Mouse (Mus musculus) frontal cortex, adult (tissue): ENCODE data around the gene Olfr769.
"Not testable (repeated sequence)": the region's sequence is repeated elsewhere in the genome, so short reads cannot be mapped to it uniquely, and the experiment has no call there.

Source experiments
- ATAC-seq: cut with Nextera tagmentation; 2 replicates; pipeline ENCODE4 v1.9.2; 2017; ENCODE audit warnings: mild to moderate bottlenecking, moderate library complexity, mixed read lengths; ENCODE audit not compliant: low TSS enrichment

Gene Olfr769

GRCm38 (mm10) chr10:129117761-129118160 is at the start of gene Olfr769:
Gene Olfr769, minus strand, starts transcription at chr10:129117861.
- no peak for ATAC-seq

DNA sequence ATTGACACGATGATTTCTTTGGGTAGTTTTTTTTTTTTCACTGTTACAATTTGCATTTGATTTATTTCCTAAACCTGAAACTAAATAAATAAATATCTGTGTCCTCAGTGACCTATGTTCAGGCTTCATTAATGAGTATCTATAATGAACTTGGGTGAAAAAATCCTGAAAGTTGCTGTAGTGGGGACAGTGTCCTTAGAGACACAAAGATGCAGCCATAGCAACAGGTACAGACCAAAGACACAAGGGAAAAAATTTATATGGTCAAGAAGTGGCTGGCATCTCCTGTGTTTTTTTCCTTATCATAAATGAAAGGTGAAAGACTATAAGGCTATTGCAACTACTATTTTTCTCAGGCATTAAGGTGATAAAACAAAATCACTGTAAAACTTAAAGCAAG is 47.0 kb upstream of the Olfr769 start, which contains the start of gene Olfr771:
Olfr771 (minus strand) TSS at position 101 of the 400 bp plus-strand sequence.
- no peak for ATAC-seq

DNA sequence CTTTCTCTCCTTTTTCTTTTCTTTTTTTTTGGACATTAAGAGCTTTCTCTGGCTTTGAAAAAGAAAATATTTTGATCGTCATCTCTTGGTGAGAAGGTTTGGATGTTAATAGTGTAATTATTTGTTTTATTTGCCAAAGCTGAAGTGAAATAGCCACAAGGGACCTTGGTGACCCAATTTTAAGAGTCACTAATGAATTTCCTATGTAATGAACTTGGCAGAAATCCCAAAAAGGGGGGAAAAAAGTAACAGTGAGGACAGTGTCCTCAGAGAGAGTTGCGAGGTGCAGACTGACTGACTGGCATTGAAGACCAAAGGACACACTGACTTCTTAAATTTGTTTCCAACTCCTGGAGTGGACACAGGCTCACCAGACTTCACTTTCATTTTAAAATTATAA is 21.2 kb upstream of the Olfr769 start, which contains the start of gene Olfr770:
Olfr770 (minus strand) TSS at position 101 of the 400 bp plus-strand sequence.
- ATAC-seq, result no peak

- ATAC-seq, result no peak
Measured at GRCm38 (mm10) chr10:129115146-129115545, 2.5 kb downstream of the Olfr769 start.

DNA sequence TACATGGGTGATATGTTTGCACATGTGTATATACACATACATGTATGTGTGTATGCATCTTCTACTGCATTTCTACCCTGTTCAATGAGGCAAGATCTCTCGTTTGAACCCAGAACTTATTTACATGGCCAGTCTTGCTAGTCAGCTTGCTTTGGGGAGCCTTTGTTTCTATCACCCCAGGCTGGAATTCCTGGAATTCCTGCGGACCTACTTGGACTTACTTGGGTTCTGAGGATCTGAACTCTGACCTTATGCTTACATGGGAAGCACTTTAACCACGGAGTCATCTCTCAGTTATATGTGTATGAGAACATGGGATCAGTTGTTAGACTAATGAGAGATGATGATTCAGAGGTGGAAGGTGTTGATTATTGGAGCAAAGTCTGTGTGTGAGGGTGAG is 16.4 kb downstream of the Olfr769 start:
- no peak for ATAC-seq

DNA sequence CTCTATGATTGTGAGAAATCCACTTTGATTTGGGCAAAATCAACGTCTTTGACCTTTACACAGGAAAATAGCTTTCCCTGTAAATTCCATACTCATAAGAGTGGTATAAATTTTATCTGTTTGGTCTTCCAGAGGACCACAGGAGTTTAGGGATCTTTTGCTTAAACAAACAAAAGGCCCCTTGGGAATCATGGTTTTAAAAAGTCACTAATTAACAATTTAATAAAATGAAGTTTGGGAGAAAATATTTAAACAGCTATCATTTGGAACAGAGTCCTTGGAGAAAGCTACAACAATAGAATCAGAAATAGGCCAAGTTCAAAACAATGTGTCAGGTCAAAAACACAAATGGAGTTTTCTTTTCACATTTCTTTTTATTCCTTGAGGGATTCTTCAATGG is 18.4 kb downstream of the Olfr769 start, which contains the start of gene Olfr768:
Olfr768 (minus strand) TSS at position 101 of the 400 bp plus-strand sequence.
- ATAC-seq, result no peak

GRCm38 (mm10) chr10:129082810-129083209 is 34.9 kb downstream of the Olfr769 start, which contains the start of gene Olfr767:
Gene Olfr767, minus strand, starts transcription at chr10:129082910.
- ATAC-seq, result not testable (repeated sequence)

DNA sequence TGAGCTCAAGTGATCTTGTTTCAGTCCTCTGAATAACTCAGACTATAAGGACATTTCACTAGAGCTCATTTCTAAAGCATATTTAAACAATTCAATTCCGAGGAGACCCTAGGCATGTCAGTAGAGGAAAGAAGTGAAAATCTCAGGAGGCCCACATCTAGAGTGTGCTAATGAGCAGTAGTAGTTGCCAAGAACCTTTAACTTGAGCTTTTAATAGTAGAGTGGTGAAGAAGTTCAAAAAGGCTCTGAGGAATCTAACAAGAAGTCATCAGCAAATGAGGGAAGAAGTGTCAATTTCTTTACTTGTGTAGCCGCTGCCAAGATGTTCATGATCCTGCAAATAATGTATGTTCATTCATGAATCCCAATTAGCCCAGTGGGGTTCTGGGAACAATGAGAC is 48.8 kb downstream of the Olfr769 start, which contains the start of gene Olfr766-ps1:
Olfr766-ps1 (minus strand) TSS at position 101 of the 400 bp plus-strand sequence.
- ATAC-seq, result no peak
